Mouse (Mus musculus) testis, postnatal 14 days (tissue): ENCODE measurements around the gene Fcgr2b.
"Not testable (repeated sequence)": the region's sequence is repeated elsewhere in the genome, so short reads cannot be mapped to it uniquely, and the experiment has no call there.

Experiments
- DNase-seq: peaks from one replicate; pipeline ENCODE4 v3.0.0; 2021; ENCODE audit warnings: low spot score

Gene Fcgr2b

DNA sequence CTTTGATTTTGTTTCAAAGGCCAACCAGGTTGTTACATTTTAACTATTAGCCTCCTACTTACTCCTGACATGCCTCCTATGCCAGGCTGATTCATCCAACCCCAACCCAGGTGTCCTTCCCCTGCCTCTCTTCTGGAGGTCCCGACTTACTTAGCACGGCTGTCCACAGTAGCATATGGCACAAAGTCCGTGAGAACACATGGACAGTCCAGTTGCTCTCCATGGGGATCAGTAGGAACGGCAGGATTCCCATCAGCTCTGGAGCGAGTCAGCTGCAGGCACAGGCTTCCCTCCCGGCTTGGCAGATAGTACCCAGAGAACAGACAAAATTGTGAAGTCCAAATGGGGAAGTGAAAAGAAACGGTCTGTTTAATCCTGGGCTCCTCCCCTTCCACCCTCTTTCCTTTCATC is 591 bp downstream of the Fcgr2b start:
- DNase-seq: peak; percentile 24

DNA sequence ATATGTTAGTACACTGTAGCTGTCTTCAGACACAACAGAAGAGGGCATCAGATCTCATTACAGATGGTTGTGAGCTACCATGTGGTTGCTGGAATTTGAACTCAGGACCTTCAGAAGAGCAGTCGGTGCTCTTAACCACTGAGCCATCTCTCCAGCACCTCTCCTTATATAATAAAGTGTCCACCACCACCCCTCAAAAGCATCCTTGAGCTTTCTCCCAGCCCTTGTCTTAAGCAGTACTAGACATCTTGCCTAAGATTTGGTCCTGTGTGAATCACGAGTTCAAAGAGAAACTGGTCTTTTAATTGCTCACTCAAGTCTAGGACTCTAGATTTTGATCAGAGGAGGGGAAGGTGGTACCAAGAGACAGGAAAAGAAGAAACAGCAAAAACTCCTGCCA is 997 bp downstream of the Fcgr2b start:
- not testable (repeated sequence) for DNase-seq

DNA sequence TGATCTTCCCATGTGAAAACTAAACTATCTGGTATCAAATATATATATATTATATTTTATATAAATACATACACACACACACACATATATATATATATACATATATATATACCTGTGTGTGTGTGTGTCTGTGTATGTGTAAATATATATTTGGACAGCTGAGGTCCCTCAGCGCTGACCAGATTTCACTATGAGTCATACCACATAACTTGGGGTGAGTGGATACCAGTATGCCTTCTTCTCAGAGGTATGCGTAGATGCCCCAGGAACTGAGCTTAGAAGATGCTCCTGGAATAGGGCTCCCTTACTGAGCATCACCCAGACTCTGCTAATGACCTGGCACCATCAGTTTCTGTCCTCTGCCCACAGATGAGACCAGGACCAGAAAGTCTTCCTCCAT is 1.6 kb downstream of the Fcgr2b start:
- no peak for DNase-seq

DNA sequence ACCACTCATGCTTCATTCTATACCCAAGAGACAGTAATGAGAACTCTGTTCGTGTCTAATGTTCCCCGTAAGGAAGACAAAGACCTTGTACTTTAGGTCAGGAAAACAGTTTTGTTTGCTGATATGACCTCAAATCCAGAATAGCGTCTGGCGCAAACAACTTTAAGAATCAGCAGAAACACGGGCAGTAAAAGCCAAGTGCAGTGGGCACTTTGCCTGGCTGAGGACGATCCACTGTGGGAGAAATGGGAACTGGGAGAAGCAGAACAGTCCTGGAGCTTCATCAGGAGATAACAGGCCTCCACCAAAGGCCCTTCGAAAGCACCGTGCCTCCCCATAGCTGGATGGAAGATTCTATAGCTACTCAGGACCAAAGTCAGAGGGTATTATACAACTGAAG is 2.2 kb downstream of the Fcgr2b start:
- DNase-seq: no peak

DNA sequence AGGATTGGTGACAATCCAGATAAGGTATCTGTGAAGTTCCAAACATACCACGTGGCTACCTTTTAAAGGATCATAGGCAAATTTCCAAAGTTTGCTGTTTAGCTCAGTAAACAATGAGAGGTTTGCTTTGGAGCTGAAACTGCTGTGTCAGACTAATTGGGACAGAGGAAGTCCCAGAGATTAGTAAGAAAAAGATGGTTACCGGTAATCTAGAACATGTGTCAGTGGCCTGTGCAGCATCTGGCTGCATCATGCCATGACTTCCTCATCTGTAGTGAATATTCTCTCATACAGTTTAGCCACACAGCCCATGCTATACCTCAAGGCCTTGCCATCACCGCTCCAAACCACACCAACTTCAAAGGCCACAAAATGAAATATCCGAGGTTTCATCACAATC is 3.4 kb downstream of the Fcgr2b start:
- no peak for DNase-seq

DNA sequence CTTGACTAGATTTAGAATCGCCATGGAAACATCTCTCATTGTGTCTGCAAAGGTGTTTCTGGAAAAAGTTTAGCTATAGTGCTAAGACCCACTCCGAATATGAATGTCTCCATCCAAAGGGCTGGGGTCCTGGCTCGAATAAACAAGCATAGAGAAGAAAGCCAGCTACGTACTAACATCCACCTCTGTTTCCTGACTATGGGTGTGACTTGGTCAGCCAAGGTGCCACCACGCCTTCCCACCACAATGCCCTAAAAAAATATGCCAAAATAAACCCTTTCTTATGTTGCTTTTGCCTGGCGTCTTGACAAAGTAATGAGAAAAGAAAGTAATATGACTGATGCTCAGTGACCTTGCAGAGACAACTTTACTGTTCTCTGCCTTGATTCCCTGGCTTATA is 3.9 kb downstream of the Fcgr2b start:
- no peak for DNase-seq

DNA sequence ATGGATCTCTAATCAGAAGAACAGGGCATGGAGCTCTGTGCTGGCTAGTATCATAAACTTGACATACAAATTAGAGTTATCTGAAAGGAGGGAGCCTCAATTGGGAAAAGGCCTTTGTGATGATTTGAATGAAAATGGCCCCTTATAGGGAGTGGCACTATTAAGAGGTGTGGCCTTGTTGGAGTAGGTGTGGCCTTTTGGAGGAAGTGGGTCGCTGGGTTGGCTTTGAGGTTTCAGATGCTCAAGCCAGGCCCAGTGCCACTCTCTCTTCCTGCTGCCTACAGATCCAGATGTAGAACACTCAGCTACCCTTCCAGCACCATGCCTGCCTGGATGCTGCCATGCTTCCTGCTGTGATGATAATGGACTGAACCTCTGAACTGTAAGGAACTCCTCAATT is 7.8 kb downstream of the Fcgr2b start:
- DNase-seq: no peak

DNA sequence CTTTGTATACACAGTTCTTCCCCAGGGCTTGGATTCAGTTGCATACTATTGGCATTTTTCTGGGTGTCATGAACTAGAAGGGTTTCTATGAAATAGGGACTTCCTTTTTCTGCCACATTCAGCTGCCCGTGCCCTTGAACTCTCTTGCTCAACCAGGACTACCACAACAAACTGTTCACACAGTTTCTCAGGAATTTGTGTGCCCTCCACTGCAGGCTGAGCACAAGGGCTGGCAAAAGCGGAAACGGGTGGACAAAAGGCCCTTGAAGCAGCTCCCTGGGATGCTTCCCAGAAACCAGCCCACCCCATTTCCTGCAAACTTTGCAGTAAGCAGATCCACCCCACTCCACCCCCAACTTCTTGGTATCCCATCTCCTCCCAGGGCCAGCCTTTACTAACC is 8.8 kb downstream of the Fcgr2b start:
- DNase-seq: no peak

DNA sequence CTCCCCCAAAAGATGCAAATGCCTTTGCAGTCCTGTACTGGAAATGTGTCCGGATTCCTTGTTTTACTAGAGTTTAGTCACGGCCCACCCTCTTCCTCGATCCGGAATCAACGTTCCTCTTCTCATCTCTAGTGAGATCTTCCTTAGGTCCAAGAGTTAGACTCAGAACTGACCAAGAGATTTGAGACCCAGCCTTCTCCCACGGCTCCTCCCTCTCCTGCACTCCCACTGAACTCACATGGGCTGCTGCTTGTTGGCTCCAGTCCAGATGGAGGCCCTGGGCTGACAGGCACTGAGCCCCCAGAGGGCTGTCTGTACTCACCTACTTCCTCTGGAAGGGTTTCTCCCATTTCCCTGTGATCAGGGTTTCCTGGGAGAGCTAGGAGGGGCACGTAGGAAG is 13.3 kb downstream of the Fcgr2b start:
- no peak for DNase-seq

DNA sequence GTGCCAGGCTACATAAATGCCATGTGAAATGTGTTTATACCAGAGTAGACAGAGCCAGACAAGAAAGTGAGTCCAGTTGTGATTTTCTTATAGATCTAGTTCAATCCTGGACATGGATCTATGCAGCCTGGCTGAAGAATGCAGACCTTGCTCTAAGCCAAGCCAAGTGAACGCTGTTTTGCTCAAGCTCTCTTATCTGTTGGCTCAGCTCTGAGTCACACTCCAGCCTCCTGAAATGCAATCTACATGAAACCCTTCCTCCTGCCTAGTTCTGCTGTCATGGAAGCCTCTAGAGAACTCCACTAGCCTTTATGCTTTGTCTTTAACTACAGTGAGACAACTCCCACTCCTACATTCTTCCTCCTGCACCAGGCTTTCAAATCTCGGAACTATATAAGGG is 14.0 kb downstream of the Fcgr2b start:
- no peak for DNase-seq

DNA sequence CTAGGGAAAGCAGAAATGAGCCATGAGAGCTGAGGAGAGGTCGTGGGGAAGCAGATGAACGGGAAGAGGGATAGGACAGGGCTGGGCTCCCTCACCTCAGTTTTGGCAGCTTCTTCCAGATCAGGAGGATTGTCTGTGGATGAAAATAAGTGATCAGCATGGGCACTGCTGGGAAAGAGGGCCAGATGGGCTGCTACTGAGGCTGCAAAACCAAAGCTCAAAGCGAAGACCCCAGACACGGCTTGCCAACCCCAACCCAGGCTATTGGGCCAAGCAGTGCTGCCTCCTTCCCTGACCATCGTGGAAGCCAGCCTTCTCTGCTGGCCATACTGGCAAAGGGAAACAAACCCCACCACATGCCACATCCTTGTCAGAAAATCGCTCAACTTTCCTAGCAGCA is 15.2 kb downstream of the Fcgr2b start:
- DNase-seq: no peak

DNA sequence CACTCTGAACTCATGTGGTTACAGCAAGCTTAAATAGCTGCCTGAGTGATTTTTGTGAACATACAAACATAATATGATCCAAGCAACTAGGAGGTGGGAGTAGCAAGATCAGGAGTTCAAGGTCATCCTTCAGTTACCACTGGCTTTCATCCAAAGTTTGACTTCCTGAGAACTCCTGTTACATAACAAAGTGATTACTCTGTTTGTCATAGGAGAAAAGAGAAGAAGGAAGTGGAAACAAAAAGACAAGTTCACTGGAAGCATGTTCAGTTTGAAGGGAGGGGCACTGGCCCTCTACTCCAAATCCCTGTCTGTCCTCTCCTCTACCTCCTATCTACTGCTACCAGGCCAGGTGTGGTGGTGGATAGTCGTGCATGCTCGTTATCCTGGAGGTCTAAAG is 16.6 kb downstream of the Fcgr2b start:
- DNase-seq: no peak

DNA sequence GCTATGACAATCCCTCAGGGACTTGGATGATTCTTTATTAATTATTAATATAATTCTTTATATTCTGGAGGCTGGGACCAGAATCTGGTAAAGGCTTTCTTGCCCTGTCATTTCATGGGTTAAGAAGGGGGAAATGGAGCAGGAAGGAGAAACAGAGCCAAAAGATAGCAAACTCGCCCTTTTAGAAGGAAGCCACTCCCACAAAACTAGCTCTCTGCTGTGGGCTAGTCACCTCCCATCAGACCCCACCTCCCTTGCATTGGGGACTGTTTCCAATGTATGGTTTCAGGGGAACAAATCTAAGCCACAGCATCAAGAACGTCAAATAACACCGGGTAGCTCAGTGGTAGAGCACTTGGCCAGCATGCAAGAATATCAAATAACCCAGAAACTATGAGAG is 18.1 kb downstream of the Fcgr2b start:
- no peak for DNase-seq

DNA sequence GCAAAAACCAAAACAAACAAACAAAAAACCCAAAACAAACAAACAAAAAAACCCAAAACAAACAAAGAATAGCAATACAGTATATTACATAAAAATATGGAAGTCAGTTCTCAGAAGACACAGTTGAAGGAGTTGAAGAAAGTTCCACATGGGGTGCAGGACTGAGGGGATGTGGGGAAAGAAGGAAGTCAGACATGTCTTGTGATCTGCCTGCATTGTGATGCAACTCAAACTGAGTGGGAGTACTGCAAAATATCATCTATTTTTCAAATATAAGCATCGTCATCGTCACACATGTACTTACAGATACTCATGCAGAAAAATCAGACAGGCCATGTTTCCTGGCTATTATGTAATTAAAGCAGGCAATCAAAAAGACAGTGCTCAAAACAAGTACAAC is 23.2 kb downstream of the Fcgr2b start:
- DNase-seq: no peak

DNA sequence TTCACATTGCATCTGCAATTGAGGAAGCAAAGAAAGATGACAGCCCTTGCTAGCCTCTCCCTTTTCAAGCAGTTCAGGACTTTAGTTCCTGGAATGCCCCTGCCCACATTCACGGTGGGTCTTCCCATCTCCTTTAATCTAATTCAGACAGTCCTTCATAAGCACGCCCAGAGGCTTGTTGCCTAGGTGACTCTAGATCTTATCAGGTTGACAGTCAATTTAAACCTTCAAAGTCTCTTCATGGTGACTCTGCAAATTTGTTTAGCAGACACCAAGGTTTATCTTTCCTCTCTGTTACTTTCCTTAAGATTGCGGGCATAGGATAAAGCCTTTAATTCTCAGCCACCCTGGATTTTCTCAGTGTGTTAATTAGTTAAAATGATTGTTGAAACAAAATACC is 25.6 kb downstream of the Fcgr2b start:
- DNase-seq: no peak

DNA sequence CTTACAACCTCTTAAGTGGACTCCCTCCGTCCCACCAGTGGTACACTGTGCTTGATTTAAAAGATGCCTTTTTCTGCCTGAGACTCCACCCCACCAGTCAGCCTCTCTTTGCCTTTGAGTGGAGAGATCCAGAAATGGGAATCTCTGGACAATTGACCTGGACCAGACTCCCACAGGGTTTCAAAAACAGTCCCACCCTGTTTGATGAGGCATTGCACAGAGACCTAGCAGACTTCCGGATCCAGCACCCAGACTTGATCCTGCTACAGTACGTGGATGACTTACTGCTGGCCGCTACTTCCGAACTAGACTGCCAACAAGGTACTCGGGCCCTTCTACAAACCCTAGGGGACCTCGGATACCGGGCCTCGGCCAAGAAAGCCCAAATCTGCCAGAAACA is 31.4 kb downstream of the Fcgr2b start:
- not testable (repeated sequence) for DNase-seq

DNA sequence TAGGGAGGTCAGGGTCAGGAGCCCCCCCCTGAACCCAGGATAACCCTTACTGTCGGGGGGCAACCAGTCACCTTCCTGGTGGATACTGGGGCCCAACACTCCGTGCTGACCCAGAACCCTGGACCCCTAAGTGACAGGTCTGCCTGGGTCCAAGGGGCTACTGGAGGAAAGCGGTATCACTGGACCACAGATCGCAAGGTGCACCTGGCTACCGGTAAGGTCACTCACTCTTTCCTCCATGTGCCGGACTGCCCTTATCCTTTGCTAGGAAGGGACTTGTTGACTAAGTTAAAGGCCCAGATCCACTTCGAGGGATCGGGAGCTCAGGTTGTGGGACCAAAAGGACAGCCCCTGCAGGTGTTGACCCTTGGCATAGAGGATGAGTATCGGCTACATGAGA is 32.2 kb downstream of the Fcgr2b start:
- DNase-seq: not testable (repeated sequence)

DNA sequence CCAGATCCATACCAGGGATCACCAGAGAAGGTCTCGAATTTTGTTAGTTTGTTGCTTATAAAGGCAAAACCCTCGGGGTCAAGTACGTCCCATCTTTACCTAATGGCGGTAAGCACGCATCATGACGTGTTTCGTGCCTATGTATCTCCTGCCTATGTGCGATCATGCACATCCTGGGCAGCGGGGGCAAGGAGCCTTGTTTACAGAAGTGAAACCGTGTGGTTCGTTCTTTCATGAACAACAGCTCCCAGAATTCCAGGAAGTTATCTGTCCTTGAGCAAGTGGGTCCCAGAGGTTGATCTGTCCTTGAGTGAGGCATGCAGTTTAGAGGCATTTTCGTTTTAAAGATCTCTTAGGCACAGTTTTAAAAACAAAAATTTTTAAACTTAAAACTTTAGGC is 37.1 kb downstream of the Fcgr2b start:
- DNase-seq: no peak

DNA sequence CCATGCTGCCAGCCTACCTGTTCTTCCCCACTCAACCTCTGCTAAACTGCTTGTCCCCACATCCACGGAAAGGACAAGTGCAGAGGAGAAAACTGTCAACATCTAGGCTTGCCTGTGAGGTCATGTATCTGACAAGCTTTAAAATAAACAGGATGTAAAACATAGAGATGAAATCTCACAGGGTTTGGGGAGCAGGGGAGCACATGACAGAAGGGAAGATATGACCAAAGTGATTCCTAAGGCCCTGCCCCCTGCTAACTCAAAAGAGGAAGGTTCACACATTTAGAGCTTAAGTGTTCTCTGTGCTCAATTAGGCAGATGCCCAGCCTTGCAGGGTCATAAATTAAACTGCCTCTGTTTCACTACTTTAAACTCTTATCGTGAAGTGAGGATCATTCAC is 42.0 kb downstream of the Fcgr2b start:
- DNase-seq: no peak

DNA sequence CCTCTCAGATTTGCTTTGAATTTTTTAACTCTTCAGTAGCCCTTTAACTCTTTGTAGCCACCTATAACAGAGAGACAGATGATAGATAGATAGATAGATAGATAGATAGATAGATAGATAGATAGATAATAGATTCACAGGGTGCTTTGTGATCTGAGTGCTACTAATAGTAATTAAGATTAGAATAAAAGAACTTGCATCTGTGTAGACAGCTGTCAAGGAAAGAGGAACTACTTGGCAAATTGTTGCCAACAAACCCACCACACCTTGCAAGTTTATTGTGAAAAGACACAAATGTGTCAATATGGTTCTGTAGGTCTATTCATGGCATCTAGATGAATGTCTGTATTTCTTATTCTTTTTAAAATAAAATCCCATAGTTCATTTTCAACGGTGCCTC is 42.4 kb downstream of the Fcgr2b start:
- no peak for DNase-seq

DNA sequence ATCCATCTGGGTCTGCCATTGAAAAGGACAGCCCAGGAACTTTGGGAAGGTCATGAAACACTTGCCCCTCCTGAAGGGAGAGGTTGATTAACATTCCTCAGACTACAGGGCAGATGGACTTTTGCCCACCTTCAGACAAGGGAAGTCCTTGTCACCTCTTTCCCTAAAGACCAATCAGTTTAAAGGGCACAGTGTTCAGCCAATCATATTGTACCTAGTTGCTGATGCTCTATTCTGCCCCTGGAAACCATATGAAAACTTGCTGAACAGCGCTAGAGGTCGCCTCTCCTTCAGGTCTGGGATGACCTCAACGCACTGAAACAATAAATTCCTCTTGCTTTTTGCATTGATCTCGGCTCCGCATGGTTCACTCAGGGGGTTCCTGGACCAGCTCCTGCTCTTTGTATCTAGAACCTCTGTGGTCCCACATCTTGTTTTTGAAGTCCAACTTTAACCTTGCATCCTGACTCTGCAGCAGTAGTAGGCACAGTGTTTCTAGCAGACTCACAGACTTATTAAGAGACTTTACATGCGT is 42.9 kb downstream of the Fcgr2b start:
- no peak for DNase-seq

DNA sequence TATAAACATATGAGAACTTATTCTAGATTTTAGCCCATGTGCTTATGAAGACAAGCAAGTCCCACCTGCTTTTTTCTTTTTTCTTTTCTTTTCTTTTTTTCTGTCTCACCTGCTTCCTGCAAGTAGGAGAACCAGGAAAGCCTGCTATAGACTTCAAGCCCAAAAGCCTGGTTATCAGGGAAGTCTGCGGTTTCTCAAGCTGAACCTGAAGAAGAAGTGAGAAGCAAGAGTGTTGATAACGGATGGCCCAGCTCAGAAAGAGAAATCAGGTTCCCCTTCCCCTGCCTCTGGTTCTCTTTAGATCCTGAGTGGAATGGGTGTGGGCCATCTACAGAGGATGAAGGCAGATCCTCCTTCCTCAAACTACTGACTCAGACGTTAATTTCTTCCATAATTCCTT is 44.3 kb downstream of the Fcgr2b start:
- DNase-seq: no peak

DNA sequence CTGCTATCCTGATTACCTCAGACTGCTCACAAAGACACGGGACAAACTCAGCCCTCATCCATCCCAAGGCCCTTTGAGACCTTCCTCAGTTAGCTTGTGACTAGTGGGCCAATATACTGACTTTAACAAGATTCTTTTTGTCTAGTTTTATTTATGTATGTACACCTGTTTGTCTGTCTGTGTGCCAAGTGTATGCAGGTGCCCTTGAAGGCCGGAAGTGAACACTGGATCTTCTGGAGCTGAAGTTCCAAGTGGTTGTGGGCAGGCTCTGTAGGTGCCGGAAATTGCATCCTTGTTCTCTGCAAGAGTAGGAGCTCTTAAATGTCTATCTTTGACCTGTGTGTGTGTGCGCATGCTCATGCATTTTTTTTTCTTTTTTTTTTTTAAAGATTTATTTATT is 47.1 kb downstream of the Fcgr2b start:
- DNase-seq: no peak

DNA sequence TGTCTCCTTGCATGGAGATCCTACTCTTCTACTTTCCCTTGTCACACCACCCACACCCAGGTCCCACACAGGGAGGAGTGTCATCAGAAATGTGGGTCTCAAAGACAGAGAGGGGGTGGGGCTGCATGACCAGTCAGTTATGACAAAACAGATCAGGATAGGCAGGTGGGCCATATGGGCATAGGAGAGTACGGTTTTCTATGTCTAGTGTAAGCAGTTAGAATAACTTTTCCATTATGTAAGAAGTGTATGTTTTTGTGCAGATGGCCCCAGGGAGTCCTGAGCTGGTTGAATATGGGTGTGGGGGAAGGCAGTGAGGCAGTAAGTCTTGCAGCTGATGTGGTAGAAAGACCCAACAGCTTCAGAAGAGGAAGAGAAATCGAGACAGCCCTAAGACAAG is 47.9 kb downstream of the Fcgr2b start:
- no peak for DNase-seq

DNA sequence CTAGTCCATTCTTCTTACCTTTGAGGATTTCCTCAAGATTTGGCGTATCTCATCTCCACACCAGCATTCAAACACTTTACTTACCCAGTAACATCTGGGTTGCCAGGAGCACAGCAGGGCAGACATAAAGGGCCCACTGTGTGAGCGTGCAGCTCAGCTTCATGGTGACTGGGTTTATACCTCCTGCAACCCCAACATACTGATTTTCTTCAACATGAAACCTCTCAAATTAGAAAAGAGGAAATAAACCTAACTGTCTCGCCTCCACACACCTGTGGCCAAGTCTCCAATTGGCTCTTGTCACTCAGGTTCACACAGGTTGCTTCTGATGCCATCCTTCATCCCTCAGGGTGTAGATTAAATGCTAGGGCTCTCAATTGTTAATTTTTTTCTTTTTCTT is 49.0 kb downstream of the Fcgr2b start, which contains the start of gene Fcrla:
Gene Fcrla (minus strand): TSS at position 206 of the 400 bp plus-strand sequence.
- no peak for DNase-seq
